Mouse (Mus musculus) E14TG2a.4 (cell line): ENCODE data around the gene March7.

Experiments
- CTCF ChIP-seq: conservative IDR thresholded peaks from 2 replicates; pipeline ENCODE4 v1.5.1; 2014; ENCODE audit warnings: low read length
- POU5F1 ChIP-seq: IDR thresholded peaks from 2 replicates; pipeline ENCODE4 v1.6.1; 2014; ENCODE audit warnings: low read length, borderline replicate concordance

DNA sequence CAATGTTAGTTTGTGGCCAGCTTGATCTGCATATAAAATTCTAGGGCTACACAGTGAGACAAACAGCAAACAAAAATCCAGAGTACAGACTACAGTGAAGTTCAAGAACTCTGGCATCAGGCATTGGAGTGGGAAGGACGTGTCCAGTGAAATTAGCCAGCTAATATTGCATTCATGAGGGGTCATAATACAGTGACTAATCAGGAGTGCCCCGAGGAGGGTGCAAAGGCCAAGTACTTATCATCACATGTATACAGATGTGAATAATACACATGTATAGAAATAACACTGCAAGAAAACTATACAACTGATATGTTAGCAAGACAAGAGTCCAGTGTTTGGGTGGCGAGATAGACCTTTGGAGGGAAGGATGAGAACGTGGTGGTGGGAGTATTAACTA lies 43.1 kb downstream of the March7 start:
- TF ChIP-seq CTCF (no peak), POU5F1 (no peak)
